In the genomic region with DNA sequence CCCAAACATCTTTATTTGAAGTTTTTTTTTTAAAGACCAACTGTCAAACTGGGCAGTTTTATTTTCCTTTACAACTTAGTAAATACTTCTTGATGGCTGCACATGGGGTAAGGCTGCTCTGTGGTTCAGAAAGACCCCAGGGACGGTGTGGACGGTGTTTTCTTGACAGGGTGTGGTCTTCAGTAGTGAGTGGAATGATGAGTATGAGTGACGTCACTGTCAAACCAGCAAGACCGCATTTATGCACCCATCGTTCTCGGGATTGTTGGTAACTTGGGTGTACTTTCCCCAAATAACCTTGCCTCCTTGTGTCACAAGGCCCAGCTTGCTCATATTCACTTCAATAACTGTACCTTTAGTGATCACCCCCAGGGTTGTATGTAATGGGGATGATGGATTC, we compare ENCODE assay signal across 28 mouse cellular contexts. TPM values are rescaled to one million over a fixed set of nuclear protein-coding genes. Genes with fewer than 3 reads are reported as not detected.
DNase-seq lines count a peak whose midpoint lies in the region; ATAC-seq and TF ChIP-seq lines count a peak whose summit lies in the region.
"Had no signal": no experiment of that assay in that cellular context is flagged by ENCODE, and none has a peak within 500 bp of the region (broad histone marks: within the 10 kb centered on the region; RNA-seq: fewer than 3 reads in every experiment).

No protein-coding gene starts in this region.

- no peaks in the 10 kb centered on the region for H3K9me3 ChIP-seq in heart, embryonic 10.5 days
- H3K9me3 ChIP-seq in midbrain, embryonic 11.5 days (ENCODE audit: control insufficient read depth, low read length) = no peaks in the 10 kb centered on the region
- no peaks in the 10 kb centered on the region for H3K9me3 ChIP-seq in midbrain, embryonic 16.5 days (replicated peaks; ENCODE audit: control insufficient read depth, low read length, poor library complexity, severe bottlenecking)
- no peaks in the 10 kb centered on the region for H3K9me3 ChIP-seq in CH12.LX (replicated peaks; ENCODE audit: low read length)
- H3K9me3 ChIP-seq: G1E had no signal

- in situ Hi-C loops in CH12.LX (cut with MboI; ENCODE audit: low pct_ligation_motif_present, low pct_unique_long_range_greater_than_20kb, low sequenced_read_pairs) = no loop called here

- no peak for TF ChIP-seq RAD21 in CH12.LX (IDR thresholded peaks at IDR 0.05; ENCODE audit: low read depth, low read length)

- no peak for TF ChIP-seq CTCF in CH12.LX (conservative IDR thresholded peaks at IDR 0.05 in 1 of 2, IDR thresholded peaks at IDR 0.05 in 1 of 2; ENCODE audit: low read depth in 2 of 2, low read length in 2 of 2)

- 86% methylated on average over 6 of the region's 6 CpGs for WGBS in heart, embryonic 10.5 days
- 91% methylated on average over 6 of the region's 6 CpGs for WGBS in midbrain, embryonic 11.5 days
- WGBS in midbrain, embryonic 16.5 days = 93% methylated on average over 6 of the region's 6 CpGs

- ATAC-seq in midbrain, embryonic 11.5 days (ENCODE audit: low FRiP score) = no peak
- ATAC-seq in midbrain, embryonic 16.5 days = no peak
- ATAC-seq: activated CD4-positive, CD25-positive, alpha-beta regulatory T cell, adult 4 months; CD4-positive, CD25-positive, alpha-beta regulatory T cell, adult 4 months; Patski had no signal

- TF ChIP-seq POLR2A in CH12.LX (IDR thresholded peaks at IDR 0.05; ENCODE audit: low read depth, low read length) = no peak

- H3K4me3 ChIP-seq in heart, embryonic 10.5 days = no peak overlapping the region
- H3K4me3 ChIP-seq in midbrain, embryonic 11.5 days (ENCODE audit: low read depth, low read length) = no peak overlapping the region
- no peak overlapping the region for H3K4me3 ChIP-seq in midbrain, embryonic 16.5 days (ENCODE audit: low read depth, low read length)
- no peak overlapping the region for H3K4me3 ChIP-seq in CH12.LX (replicated peaks in 1 of 3; ENCODE audit: low read depth in 2 of 3, low read length in 2 of 3, poor library complexity in 1 of 3)

- no peak overlapping the region for H3K9ac ChIP-seq in midbrain, embryonic 11.5 days (ENCODE audit: low read length)
- H3K9ac ChIP-seq in midbrain, embryonic 16.5 days (ENCODE audit: low read depth, low read length) = no peak overlapping the region
- no peak overlapping the region for H3K9ac ChIP-seq in CH12.LX (ENCODE audit: insufficient read depth, low read depth)

- H3K27me3 ChIP-seq in heart, embryonic 10.5 days (ENCODE audit: insufficient read depth, poor library complexity, severe bottlenecking) = no peaks in the 10 kb centered on the region
- H3K27me3 ChIP-seq in midbrain, embryonic 11.5 days (ENCODE audit: control insufficient read depth, insufficient read depth, low read length) = no peaks in the 10 kb centered on the region
- H3K27me3 ChIP-seq in midbrain, embryonic 16.5 days (ENCODE audit: control insufficient read depth, insufficient read depth, low read depth, low read length) = no peaks in the 10 kb centered on the region
- H3K27me3 ChIP-seq in CH12.LX (replicated peaks) = peaks cover 3% of the 10 kb centered on the region

- dilution Hi-C loops in CH12.LX (cut with MboI; ENCODE audit: extremely low pct_ligation_motif_present, extremely low pct_unique_long_range_greater_than_20kb, low sequenced_read_pairs) = no loop called here

- no peak overlapping the region for H3K4me2 ChIP-seq in midbrain, embryonic 11.5 days
- no peak overlapping the region for H3K4me2 ChIP-seq in midbrain, embryonic 16.5 days (ENCODE audit: low read length)
- H3K4me2 ChIP-seq in CH12.LX (ENCODE audit: insufficient read depth, low read depth, poor library complexity, severe bottlenecking) = peak overlapping the region; percentile 61

- no peak for TF ChIP-seq EP300 in CH12.LX (IDR thresholded peaks at IDR 0.05; ENCODE audit: low read length)

- peak; percentile 16 for DNase-seq in heart, adult 11 months
- DNase-seq in heart, adult 8-10 months (ENCODE audit: low spot score) = no peak
- DNase-seq in heart, embryonic 10.5 days (ENCODE audit: low spot score) = peak; percentile 20
- DNase-seq in heart, adult 9 months (ENCODE audit: low spot score in 2 of 2) = no peak
- DNase-seq in midbrain, embryonic 11.5 days (ENCODE audit: low spot score, missing footprints) = peak; percentile 45
- peak; percentile 45 for DNase-seq in CH12.LX (ENCODE audit: extremely low read depth)
- DNase-seq in adrenal gland, adult 2 months = no peak
- DNase-seq: adrenal gland, adult 8-10 months; adrenal gland, postnatal 10 days; adrenal gland, postnatal 14 days; adrenal gland, postnatal 25 days; adrenal gland, postnatal 36 days; B cell, adult 2 months; cerebellum, adult 11 months; cerebellum, adult 11-12 months; cerebellum, adult 18-20 months; cerebellum, adult 2 months had no signal

- H3K27ac ChIP-seq in heart, embryonic 10.5 days = no peak overlapping the region
- no peak overlapping the region for H3K27ac ChIP-seq in midbrain, embryonic 11.5 days (ENCODE audit: low read depth, low read length)
- no peak overlapping the region for H3K27ac ChIP-seq in midbrain, embryonic 16.5 days (ENCODE audit: low read length)
- peak overlapping the region; percentile 64 for H3K27ac ChIP-seq in CH12.LX (ENCODE audit: insufficient read depth, low read depth)

- H3K4me1 ChIP-seq in heart, embryonic 10.5 days = no peaks in the 10 kb centered on the region
- H3K4me1 ChIP-seq in midbrain, embryonic 11.5 days (ENCODE audit: control insufficient read depth, insufficient read depth, low read length) = no peaks in the 10 kb centered on the region
- no peaks in the 10 kb centered on the region for H3K4me1 ChIP-seq in midbrain, embryonic 16.5 days (ENCODE audit: control insufficient read depth, insufficient read depth, low read length)
- peaks cover 0 to 8% of the 10 kb centered on the region in 2 experiments; a peak in 1 of 4 replicates for H3K4me1 ChIP-seq in CH12.LX (ENCODE audit: control insufficient read depth in 1 of 2, insufficient read depth in 2 of 2)

- no peaks in the 10 kb centered on the region for H3K79me2 ChIP-seq in CH12.LX (replicated peaks; ENCODE audit: control insufficient read depth, extremely low read depth, insufficient read depth, poor library complexity, severe bottlenecking)

- H3K36me3 ChIP-seq in heart, embryonic 10.5 days = no peaks in the 10 kb centered on the region
- no peaks in the 10 kb centered on the region for H3K36me3 ChIP-seq in midbrain, embryonic 11.5 days (ENCODE audit: control insufficient read depth, insufficient read depth, low read length)
- H3K36me3 ChIP-seq in midbrain, embryonic 16.5 days (ENCODE audit: control insufficient read depth, insufficient read depth, low read length) = no peaks in the 10 kb centered on the region
- H3K36me3 ChIP-seq in CH12.LX (replicated peaks in 1 of 2; ENCODE audit: control insufficient read depth in 1 of 2, insufficient read depth in 1 of 2, low read length in 1 of 2) = no peaks in the 10 kb centered on the region
- H3K36me3 ChIP-seq: G1E had no signal

TF ChIP-seq in CH12.LX, 34 proteins besides CTCF, POLR2A, EP300 and RAD21:
- no peak for TF ChIP-seq UBTF (IDR thresholded peaks at IDR 0.05; ENCODE audit: low read depth, low read length)
- TF ChIP-seq TCF12 (IDR thresholded peaks at IDR 0.05; ENCODE audit: low read depth, low read length) = 0 out of 2 replicates have a peak, but pooled peaks have one; percentile 23
- TF ChIP-seq ETS1 (conservative IDR thresholded peaks at IDR 0.05; ENCODE audit: low read depth, low read length) = peak; percentile 54; the same call in 1 of the 2 replicates
- TF ChIP-seq MEF2A (IDR thresholded peaks at IDR 0.05; ENCODE audit: borderline replicate concordance, low read depth, low read length) = peak; percentile 67; the same call in 1 of the 2 replicates
- no peak for TF ChIP-seq SIN3A (IDR thresholded peaks at IDR 0.05; ENCODE audit: low read length)
- no peak for TF ChIP-seq HCFC1 (IDR thresholded peaks at IDR 0.05; ENCODE audit: low read depth, low read length)
- TF ChIP-seq MXI1 (IDR thresholded peaks at IDR 0.05; ENCODE audit: low read depth, low read length) = peak; percentile 23; the same call in 1 of the 2 replicates
- TF ChIP-seq BHLHE40 (IDR thresholded peaks at IDR 0.05; ENCODE audit: low read depth, low read length) = peak; percentile 63

RNA-seq across cellular contexts. Expression of a gene that starts 9.3 kb away (rescaled TPM):
- total RNA-seq in heart, adult 8-10 months (2022) = not detected
- polyA plus RNA-seq in heart, embryonic 10.5 days (2016; fragmentation: Nextera tagmentation; extraction: Ambion mirVana) = not detected in 2 replicates
- not detected in 2 replicates for polyA plus RNA-seq in midbrain, embryonic 11.5 days (2014; fragmentation: Nextera tagmentation; extraction: Ambion mirVana)
- not detected in 2 replicates for polyA plus RNA-seq in midbrain, embryonic 16.5 days (2015; fragmentation: Nextera tagmentation; extraction: Ambion mirVana)
- total RNA-seq in CH12.LX (2012; rRNA removed) (not detected in 2 replicates), CH12.LX (2014; rRNA removed) (not detected in 2 replicates)
- not detected in 2 replicates for polyA plus RNA-seq in CH12.LX (2012; ENCODE audit: insufficient read length, low read depth)
- total RNA-seq in adrenal gland, adult 2 months (2021) = not detected
- polyA plus RNA-seq in adrenal gland, adult 2 months (2012; rRNA removed) = not detected in 2 replicates
- total RNA-seq: adrenal gland, adult 18-20 months; adrenal gland, adult 8-10 months; adrenal gland, postnatal 10 days; adrenal gland, postnatal 14 days; adrenal gland, postnatal 25 days; adrenal gland, postnatal 36 days; adrenal gland, postnatal 4 days; ES-E14; G1E; MEL had no signal
- polyA plus RNA-seq: activated CD4-positive, CD25-positive, alpha-beta regulatory T cell, adult 4 months; brain, embryonic 14.5 days; C2C12; CD4-positive, CD25-positive, alpha-beta regulatory T cell, adult 4 months; cerebellum, adult 2 months; G1E; Patski had no signal

RNA-seq across cellular contexts. Expression of a gene that starts 59.0 kb away (rescaled TPM):
- 10 to 100 TPM; 78.5 to 93.2 (median 88.8) TPM for total RNA-seq in heart, adult 8-10 months (2022)
- polyA plus RNA-seq in heart, embryonic 10.5 days (2016; fragmentation: Nextera tagmentation; extraction: Ambion mirVana) = 12.6 and 12.7 TPM in 2 replicates
- 11.9 and 13.8 TPM in 2 replicates for polyA plus RNA-seq in midbrain, embryonic 11.5 days (2014; fragmentation: Nextera tagmentation; extraction: Ambion mirVana)
- polyA plus RNA-seq in midbrain, embryonic 16.5 days (2015; fragmentation: Nextera tagmentation; extraction: Ambion mirVana) = 15.2 and 19.1 TPM in 2 replicates
- total RNA-seq in CH12.LX (2012; rRNA removed) (41.5 and 42.3 TPM in 2 replicates), CH12.LX (2014; rRNA removed) (66.7 and 71.4 TPM in 2 replicates)
- polyA plus RNA-seq in CH12.LX (2012; ENCODE audit: insufficient read length, low read depth) = 77.1 and 81.2 TPM in 2 replicates
- 100 to 1,000 TPM; 114 to 121 TPM for total RNA-seq in adrenal gland, adult 2 months (2021)
- 7.2 and 9.1 TPM in 2 replicates for polyA plus RNA-seq in adrenal gland, adult 2 months (2012; rRNA removed)

Comparison
In these comparisons a context has a peak if more than half of its experiments do, and no peak if none do; other contexts are left out.
1. DNase-seq: peak in heart, adult 11 months (single experiment), heart, embryonic 10.5 days (single experiment), midbrain, embryonic 11.5 days (single experiment) and CH12.LX (single experiment); none in heart, adult 8-10 months (single experiment), heart, adult 9 months (0 of 2) and adrenal gland, adult 2 months (single experiment).